ENCODE assay signal across 9 mouse cellular contexts in the genomic region with DNA sequence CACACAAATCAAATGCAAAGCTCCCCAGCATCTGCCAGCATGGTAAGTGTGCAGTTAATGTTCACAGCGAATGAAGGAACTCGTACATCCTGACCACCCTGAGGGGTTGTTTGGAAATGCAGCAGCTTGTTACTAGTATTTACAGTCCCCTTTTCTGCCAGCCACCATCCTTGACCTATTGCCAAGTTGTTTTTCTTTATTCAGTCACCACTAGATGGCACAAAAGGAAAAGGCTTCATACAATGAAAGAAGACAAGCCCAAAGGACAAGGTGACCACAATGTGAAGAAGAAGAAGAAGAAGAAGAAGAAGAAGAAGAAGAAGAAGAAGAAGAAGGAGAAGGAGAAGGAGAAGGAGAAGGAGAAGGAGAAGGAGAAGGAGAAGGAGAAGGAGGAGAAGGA. TPM values are rescaled to one million over a fixed set of nuclear protein-coding genes. Genes with fewer than 3 reads are reported as not detected.
DNase-seq lines count a peak whose midpoint lies in the region; ATAC-seq lines count a peak whose summit lies in the region.
"Had no signal": no experiment of that assay in that cellular context is flagged by ENCODE, and none has a peak within 500 bp of the region (broad histone marks: within the 10 kb centered on the region; RNA-seq: fewer than 3 reads in every experiment).

No protein-coding gene starts in this region.

- peak; percentile 39 for DNase-seq in hindbrain, embryonic 11.5 days (ENCODE audit: low spot score)
- peak; percentile 13 for DNase-seq in thymus, postnatal 14 days
- DNase-seq in thymus, postnatal 25 days: no peak
- DNase-seq in embryo, embryonic 10.5 days (ENCODE audit: low spot score): peak; percentile 68
- peak; percentile 66 for DNase-seq in lung, postnatal 36 days
- no peak for DNase-seq in urinary bladder, postnatal 36 days (ENCODE audit: low spot score in 2 of 2)
- DNase-seq in adrenal gland, adult 8-10 months: no peak
- DNase-seq: liver, embryonic 13.5 days had no signal

- no peak overlapping the region for H3K9ac ChIP-seq in hindbrain, embryonic 11.5 days (ENCODE audit: low read depth, low read length)
- no peak overlapping the region for H3K9ac ChIP-seq in hindbrain, embryonic 12.5 days
- H3K9ac ChIP-seq: liver, embryonic 13.5 days had no signal

- no peaks in the 10 kb centered on the region for H3K36me3 ChIP-seq in hindbrain, embryonic 11.5 days (ENCODE audit: control insufficient read depth, insufficient read depth, low read length)
- no peaks in the 10 kb centered on the region for H3K36me3 ChIP-seq in hindbrain, embryonic 12.5 days
- H3K36me3 ChIP-seq: liver, embryonic 13.5 days had no signal

- H3K4me1 ChIP-seq in hindbrain, embryonic 11.5 days (replicated peaks; ENCODE audit: control insufficient read depth, insufficient read depth, low read length): no peaks in the 10 kb centered on the region
- H3K4me1 ChIP-seq in hindbrain, embryonic 12.5 days: no peaks in the 10 kb centered on the region
- H3K4me1 ChIP-seq: liver, embryonic 13.5 days had no signal

- no peak overlapping the region for H3K27ac ChIP-seq in hindbrain, embryonic 11.5 days (ENCODE audit: low read depth, low read length)
- no peak overlapping the region for H3K27ac ChIP-seq in hindbrain, embryonic 12.5 days
- H3K27ac ChIP-seq: liver, embryonic 13.5 days had no signal

- no peak overlapping the region for H3K4me2 ChIP-seq in hindbrain, embryonic 11.5 days (replicated peaks; ENCODE audit: low read depth, low read length)
- H3K4me2 ChIP-seq in hindbrain, embryonic 12.5 days (replicated peaks): no peak overlapping the region
- H3K4me2 ChIP-seq: liver, embryonic 13.5 days had no signal

- H3K27me3 ChIP-seq in hindbrain, embryonic 11.5 days (ENCODE audit: control insufficient read depth, insufficient read depth, low read length): no peaks in the 10 kb centered on the region
- no peaks in the 10 kb centered on the region for H3K27me3 ChIP-seq in hindbrain, embryonic 12.5 days
- H3K27me3 ChIP-seq: liver, embryonic 13.5 days had no signal

- H3K9me3 ChIP-seq in hindbrain, embryonic 11.5 days (ENCODE audit: control insufficient read depth, low read length): no peaks in the 10 kb centered on the region
- H3K9me3 ChIP-seq in hindbrain, embryonic 12.5 days (replicated peaks): no peaks in the 10 kb centered on the region
- H3K9me3 ChIP-seq: liver, embryonic 13.5 days had no signal

- no peak for ATAC-seq in hindbrain, embryonic 11.5 days (ENCODE audit: low FRiP score)
- no peak for ATAC-seq in hindbrain, embryonic 12.5 days (ENCODE audit: low FRiP score)

- H3K4me3 ChIP-seq in hindbrain, embryonic 11.5 days (ENCODE audit: low read depth, low read length): no peak overlapping the region
- H3K4me3 ChIP-seq in hindbrain, embryonic 12.5 days: no peak overlapping the region
- H3K4me3 ChIP-seq: liver, embryonic 13.5 days had no signal

- WGBS in hindbrain, embryonic 11.5 days: 25% methylated on average over 2 of the region's 2 CpGs
- 28% methylated on average over 2 of the region's 2 CpGs for WGBS in hindbrain, embryonic 12.5 days

RNA-seq across cellular contexts. Expression of a gene that starts 4.1 kb away (rescaled TPM):
- 17.8 and 20.3 TPM in 2 replicates for polyA plus RNA-seq in hindbrain, embryonic 11.5 days (2014; fragmentation: Nextera tagmentation; extraction: Ambion mirVana)
- 20.5 and 22.0 TPM in 2 replicates for polyA plus RNA-seq in hindbrain, embryonic 12.5 days (2016; fragmentation: Nextera tagmentation; extraction: Ambion mirVana)
- 1 to 10 TPM in 3 of 4 experiments, under 1 TPM in 1; 0.70 to 5.6 (median 2.0) TPM for total RNA-seq in adrenal gland, adult 8-10 months (2022)

Comparison
In these comparisons a context has a peak if more than half of its experiments do, and no peak if none do; other contexts are left out.
1. DNase-seq: peak in hindbrain, embryonic 11.5 days (single experiment), thymus, postnatal 14 days (single experiment), embryo, embryonic 10.5 days (single experiment) and lung, postnatal 36 days (single experiment); none in thymus, postnatal 25 days (single experiment), urinary bladder, postnatal 36 days (0 of 2) and adrenal gland, adult 8-10 months (single experiment).